Mouse (Mus musculus) splenic B cell, adult 2 months (primary cell): ENCODE measurements around the gene Naip6.
"Not testable (repeated sequence)": the region's sequence is repeated elsewhere in the genome, so short reads cannot be mapped to it uniquely, and the experiment has no call there.

Experiments used
- DNase-seq: peaks from one replicate; pipeline ENCODE4 v3.0.0-alpha.2; 2011; ENCODE audit warnings: low read depth, low spot score
- H3K27me3 ChIP-seq: 2 replicates; pipeline ENCODE4 v1.6.1; 2012; ENCODE audit warnings: mild to moderate bottlenecking, low read length, moderate library complexity, mixed read lengths; ENCODE audit not compliant: control insufficient read depth, poor library complexity, insufficient read depth, severe bottlenecking
- H3K36me3 ChIP-seq: 2 replicates; pipeline ENCODE4 v1.6.1; 2012; ENCODE audit warnings: mild to moderate bottlenecking, low read length, moderate library complexity, mixed read lengths; ENCODE audit not compliant: control insufficient read depth, poor library complexity, insufficient read depth, severe bottlenecking

The Naip6 gene

GRCm38 (mm10) chr13:100317256-100317893 is at the start of gene Naip6:
Gene Naip6 (minus strand): TSS chr13:100317674.
- H3K27me3 ChIP-seq, H3K36me3 ChIP-seq: not testable (repeated sequence)
- peak; percentile 17 for DNase-seq

GRCm38 (mm10) chr13:100352315-100352714 is 34.8 kb upstream of the Naip6 start:
- not testable (repeated sequence) for H3K27me3 ChIP-seq, H3K36me3 ChIP-seq, DNase-seq

GRCm38 (mm10) chr13:100349510-100350173 is 32.2 kb upstream of the Naip6 start:
- not testable (repeated sequence) for DNase-seq

DNA sequence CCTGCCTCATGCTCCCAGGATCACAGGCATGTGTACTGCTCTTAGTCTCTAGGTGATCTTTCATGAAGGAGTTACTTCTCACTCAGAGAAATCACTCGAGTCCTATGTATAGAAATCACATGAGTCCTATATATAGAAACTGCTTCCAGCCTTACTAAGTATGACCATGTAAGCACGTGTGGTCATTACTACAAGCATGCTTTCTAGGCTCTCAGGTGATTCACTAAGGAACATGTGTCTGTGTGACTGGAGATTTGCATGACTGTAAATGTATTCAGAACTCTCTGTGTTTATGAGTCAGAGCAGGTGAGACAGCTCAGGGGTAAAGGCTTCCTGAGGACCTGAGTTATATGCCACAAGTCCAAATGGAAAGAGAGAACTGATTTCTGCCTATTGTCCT is 24.3 kb upstream of the Naip6 start:
- Histone ChIP-seq H3K27me3 (no peaks in the 10 kb centered on the region), H3K36me3 (no peaks in the 10 kb centered on the region)
- DNase-seq: no peak

More at GRCm38 (mm10) chr13:100349510-100350173, 32.2 kb upstream of the Naip6 start:
- not testable (repeated sequence) for H3K27me3 ChIP-seq, H3K36me3 ChIP-seq

DNA sequence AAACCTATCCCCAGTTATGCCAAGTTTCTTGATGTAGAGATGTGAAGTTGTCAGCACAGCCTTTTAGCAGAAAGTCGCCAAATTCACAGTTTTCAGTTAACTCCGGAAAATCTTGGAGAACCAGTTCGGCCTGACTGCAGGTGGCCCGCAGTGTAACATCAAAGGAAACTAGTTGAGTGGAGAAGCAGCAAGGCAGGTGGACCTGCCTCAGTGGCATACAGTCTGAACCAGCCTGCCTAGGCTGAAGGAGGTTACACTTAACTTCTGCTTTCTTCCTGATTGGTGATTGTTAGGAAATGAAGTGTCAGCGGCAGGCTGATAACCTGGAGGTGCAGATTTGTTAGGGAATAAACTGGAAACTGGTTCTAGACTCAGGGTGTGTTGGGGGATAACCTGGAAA is 14.3 kb upstream of the Naip6 start:
- not testable (repeated sequence) for DNase-seq, H3K36me3 ChIP-seq, H3K27me3 ChIP-seq

DNA sequence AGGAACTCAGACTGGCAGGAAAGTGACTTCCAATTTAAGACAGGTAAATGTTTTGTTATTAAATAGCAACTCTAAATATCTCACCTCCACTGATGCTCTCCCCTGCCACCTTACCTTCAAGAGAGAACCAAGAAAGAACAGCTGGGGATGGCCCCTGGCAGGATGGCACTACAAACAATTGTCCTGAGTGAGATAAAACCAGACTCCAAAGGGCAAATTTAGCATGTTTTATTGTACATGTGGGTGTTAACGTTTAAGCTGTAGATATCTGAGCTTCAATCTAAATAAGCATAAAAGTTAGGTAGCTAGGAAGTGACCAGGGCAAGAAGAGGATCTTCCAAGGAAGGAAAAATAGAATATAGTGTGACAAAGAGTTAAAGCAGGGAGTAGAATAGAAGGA is 11.4 kb upstream of the Naip6 start:
- not testable (repeated sequence) for H3K27me3 ChIP-seq, H3K36me3 ChIP-seq, DNase-seq

DNA sequence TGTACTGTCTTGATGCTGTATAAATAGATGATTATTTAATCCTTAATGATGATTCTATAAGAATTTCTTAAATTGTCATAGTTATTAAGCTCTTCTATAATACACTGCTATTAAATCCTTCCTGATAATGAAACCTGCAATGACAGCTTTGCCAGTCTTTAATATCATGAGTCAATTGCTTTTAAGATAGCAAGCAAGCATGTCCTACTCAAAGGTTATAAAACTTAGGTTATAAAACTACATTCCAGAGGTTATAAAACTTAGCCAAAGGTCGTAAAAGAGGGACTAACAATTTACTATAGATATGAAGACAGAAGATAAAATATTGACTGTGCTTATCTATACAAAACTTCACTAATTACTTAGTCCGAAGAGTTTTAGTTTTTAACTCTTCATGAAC is 10.6 kb upstream of the Naip6 start:
- DNase-seq, H3K36me3 ChIP-seq: not testable (repeated sequence)

GRCm38 (mm10) chr13:100322266-100322837 is 4.9 kb upstream of the Naip6 start:
- not testable (repeated sequence) for H3K27me3 ChIP-seq, DNase-seq, H3K36me3 ChIP-seq

More for the DNA sequence above, 10.6 kb upstream of the Naip6 start:
- H3K27me3 ChIP-seq: not testable (repeated sequence)

GRCm38 (mm10) chr13:100284611-100285010 is 32.9 kb downstream of the Naip6 start:
- no peaks in the 10 kb centered on the region for H3K27me3 ChIP-seq
- no peak for DNase-seq
- H3K36me3 ChIP-seq: no peaks in the 10 kb centered on the region

GRCm38 (mm10) chr13:100271474-100272132 is 45.9 kb downstream of the Naip6 start:
- not testable (repeated sequence) for DNase-seq, H3K36me3 ChIP-seq, H3K27me3 ChIP-seq

- not testable (repeated sequence) for H3K27me3 ChIP-seq, H3K36me3 ChIP-seq, DNase-seq
Observed at GRCm38 (mm10) chr13:100256996-100257395, 60.5 kb downstream of the Naip6 start.

- DNase-seq, H3K27me3 ChIP-seq, H3K36me3 ChIP-seq: not testable (repeated sequence)
Observed at GRCm38 (mm10) chr13:100255925-100256324, 61.5 kb downstream of the Naip6 start.

DNA sequence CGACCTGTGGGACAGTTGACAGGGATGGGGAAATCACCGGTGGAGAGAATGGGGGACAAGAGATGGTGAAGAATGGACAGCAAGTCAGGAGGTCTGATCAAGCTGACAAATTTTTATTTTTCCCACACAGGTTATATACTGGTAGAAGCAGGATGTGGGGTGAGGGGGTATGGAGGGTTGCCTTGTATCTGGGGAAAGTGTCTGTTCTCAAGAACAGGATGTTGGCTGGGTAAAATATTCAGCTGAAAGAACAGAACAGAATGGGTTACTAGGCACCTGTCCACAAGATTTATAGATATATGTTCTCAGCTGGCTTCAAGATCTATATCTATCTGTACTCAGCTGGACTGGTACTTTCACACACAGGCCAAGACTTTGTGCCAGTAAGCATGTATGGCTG is 65.6 kb downstream of the Naip6 start:
- not testable (repeated sequence) for H3K27me3 ChIP-seq, DNase-seq, H3K36me3 ChIP-seq

- DNase-seq: peak; percentile 17
- not testable (repeated sequence) for H3K36me3 ChIP-seq, H3K27me3 ChIP-seq
Observed at GRCm38 (mm10) chr13:100246896-100247519, 70.5 kb downstream of the Naip6 start.

DNA sequence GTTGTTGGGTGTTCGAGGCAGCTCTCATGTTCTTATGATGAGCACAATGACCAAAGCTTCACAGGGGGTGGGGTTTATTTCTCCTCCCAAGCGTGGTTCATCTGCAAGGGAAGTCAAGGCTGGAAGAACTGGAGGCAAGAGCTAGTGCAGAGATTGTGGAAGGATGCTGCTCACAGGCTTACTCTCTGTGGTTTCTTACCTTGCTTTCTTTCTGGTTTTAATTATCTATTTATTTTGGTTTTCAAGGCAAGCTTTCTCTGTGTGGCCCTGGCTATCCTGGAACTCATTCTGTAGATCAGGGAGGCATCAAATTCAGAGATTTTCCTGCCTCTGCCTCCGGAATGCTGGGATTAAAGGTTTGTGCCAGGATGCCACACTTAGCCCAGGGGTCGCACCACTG is 71.3 kb downstream of the Naip6 start, which contains the start of gene Naip5:
Gene Naip5, minus strand, starts transcription at position 101 of the 400 bp plus-strand sequence.
- not testable (repeated sequence) for DNase-seq, H3K36me3 ChIP-seq, H3K27me3 ChIP-seq
